Mouse (Mus musculus) lung, postnatal 4 days (tissue): ENCODE results near the gene Map3k7.

Experiments
- DNase-seq, 2 experiments: peaks; one replicate each; pipeline ENCODE4 v3.0.0; 2021

Gene Map3k7

GRCm38 (mm10) chr4:31963354-31964193 is at the start of gene Map3k7:
TSS of gene Map3k7 (plus strand) at chr4:31964097.
- peak; percentile 97 for DNase-seq

- no peak for DNase-seq
Measured at GRCm38 (mm10) chr4:31915114-31915513, 48.8 kb upstream of the Map3k7 start.

- no peak for DNase-seq
Measured at GRCm38 (mm10) chr4:31918717-31919116, 45.2 kb upstream of the Map3k7 start.

GRCm38 (mm10) chr4:31922215-31922614 is 41.7 kb upstream of the Map3k7 start:
- DNase-seq: no peak

- no peak for DNase-seq
Measured at GRCm38 (mm10) chr4:31923437-31923836, 40.5 kb upstream of the Map3k7 start.

GRCm38 (mm10) chr4:31924301-31925185 is 39.4 kb upstream of the Map3k7 start:
- DNase-seq: no peak

GRCm38 (mm10) chr4:31933171-31933570 is 30.7 kb upstream of the Map3k7 start:
- no peak for DNase-seq

GRCm38 (mm10) chr4:31935831-31936306 is 28.0 kb upstream of the Map3k7 start:
- DNase-seq: no peak

GRCm38 (mm10) chr4:31936358-31936757 is 27.5 kb upstream of the Map3k7 start:
- no peak for DNase-seq

- no peak for DNase-seq
Measured at GRCm38 (mm10) chr4:31936911-31937375, 27.0 kb upstream of the Map3k7 start.

GRCm38 (mm10) chr4:31937376-31938281 is 26.3 kb upstream of the Map3k7 start:
- DNase-seq: peak; percentile 12 to 23

GRCm38 (mm10) chr4:31938416-31939106 is 25.3 kb upstream of the Map3k7 start:
- peak in 1 of 2 experiments; percentile 16 for DNase-seq

- DNase-seq: no peak
Measured at GRCm38 (mm10) chr4:31941616-31942015, 22.3 kb upstream of the Map3k7 start.

- DNase-seq: no peak
Measured at GRCm38 (mm10) chr4:31943045-31943444, 20.9 kb upstream of the Map3k7 start.

- no peak for DNase-seq
Measured at GRCm38 (mm10) chr4:31964194-31964875, 438 bp downstream of the Map3k7 start.

- DNase-seq: no peak
Measured at GRCm38 (mm10) chr4:31965208-31965607, 1.3 kb downstream of the Map3k7 start.

- no peak for DNase-seq
Measured at GRCm38 (mm10) chr4:31971437-31971836, 7.5 kb downstream of the Map3k7 start.

- DNase-seq: no peak
Measured at GRCm38 (mm10) chr4:31972181-31972580, 8.3 kb downstream of the Map3k7 start.

- no peak for DNase-seq
Measured at GRCm38 (mm10) chr4:31975260-31975950, 11.5 kb downstream of the Map3k7 start.

GRCm38 (mm10) chr4:31981863-31982262 is 18.0 kb downstream of the Map3k7 start:
- no peak for DNase-seq
